Mouse (Mus musculus): ENCODE measurements around the gene Snapc1. TPM values are rescaled to one million over a fixed set of nuclear protein-coding genes. Genes with fewer than 3 reads are reported as not detected.
A peak's percentile ranks its signal among the peaks of the same experiment; 100 is the strongest.

Snapc1 gene
- total and polyA plus RNA-seq, 3 experiments, result 12.5 to 18.2 (median 16.9) TPM

DNA sequence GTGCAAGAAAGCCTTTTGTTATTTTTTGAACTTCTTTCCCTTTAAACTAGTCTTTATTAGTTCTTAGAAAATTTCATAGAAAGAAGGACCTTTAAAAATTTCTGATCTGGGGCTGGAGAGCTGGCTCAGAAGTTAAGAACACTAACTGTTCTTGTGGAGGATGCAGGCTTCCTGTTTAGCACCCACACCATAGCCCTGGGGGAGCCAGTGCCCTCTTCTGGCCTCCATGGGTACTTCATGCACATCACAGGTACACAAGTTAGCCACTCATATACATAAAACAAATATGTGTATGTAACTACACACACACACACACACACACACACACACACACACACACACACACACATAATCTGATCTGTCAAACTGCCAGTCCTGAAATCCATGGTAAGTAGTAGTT is 25.3 kb downstream of the Snapc1 start:
- DNase-seq, result peak; percentile 30

DNA sequence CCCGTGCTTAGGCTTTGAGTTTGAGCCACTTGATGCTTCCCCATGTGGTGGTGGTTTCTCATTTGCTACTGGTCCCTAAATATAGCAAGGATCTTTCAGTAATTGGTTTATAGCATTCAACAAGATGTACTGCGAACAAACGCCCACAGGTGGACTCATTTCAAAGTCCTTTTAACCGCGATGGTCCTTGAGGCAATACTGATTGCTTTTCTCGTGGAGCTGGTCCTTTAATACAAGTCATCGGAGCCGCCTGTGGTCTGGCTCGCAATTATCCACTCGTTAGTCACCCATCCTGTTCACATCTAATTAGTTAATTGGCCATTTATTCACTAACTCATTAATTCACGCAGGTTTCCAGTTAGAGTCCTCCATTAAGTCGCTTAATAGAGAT is 32.6 kb downstream of the Snapc1 start:
- no peak for DNase-seq

DNA sequence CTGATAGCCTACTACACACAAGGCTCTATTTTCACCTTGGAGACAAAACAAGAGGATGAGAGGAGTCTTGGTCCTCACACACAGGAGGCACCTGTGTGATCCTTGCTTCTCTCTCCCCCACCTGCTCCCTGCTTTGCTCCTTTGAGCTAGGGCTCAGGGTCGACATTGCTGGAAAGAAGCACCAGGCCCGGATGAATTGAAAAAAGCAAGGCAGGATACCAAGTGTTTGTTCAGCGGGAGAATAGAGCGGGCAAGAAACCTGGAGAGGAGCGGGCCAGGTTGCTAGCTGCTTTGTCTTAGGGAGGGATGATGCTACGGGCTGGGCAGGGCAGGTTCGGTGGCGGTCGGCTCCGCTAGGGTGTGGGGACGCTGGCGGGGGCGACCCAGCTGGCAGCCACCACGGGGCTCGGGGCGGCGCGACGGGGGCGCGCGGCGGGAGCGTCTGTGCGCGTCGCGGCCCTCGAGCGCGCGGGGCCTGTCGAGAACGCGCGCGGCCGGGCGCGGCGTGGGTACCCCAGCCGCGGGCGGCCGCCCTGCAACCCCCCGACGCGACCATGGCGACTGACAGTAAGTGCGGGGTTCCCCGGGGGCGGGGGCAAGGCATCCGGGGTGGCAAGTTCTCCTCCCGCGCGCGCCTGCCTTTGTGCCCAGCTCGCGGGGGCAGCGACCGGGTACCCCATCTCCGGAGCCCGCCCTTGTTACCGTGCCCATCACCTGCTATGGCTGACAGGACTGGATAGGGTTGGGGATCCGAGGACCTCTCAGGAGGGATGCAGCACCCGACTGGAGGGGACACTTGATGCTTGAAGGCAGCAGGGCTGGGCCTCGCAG is 33.2 kb downstream of the Snapc1 start, which contains the start of gene Syt16:
Gene Syt16, plus strand, starts transcription at position 365 of the 831 bp plus-strand sequence.
- no peak for DNase-seq

DNA sequence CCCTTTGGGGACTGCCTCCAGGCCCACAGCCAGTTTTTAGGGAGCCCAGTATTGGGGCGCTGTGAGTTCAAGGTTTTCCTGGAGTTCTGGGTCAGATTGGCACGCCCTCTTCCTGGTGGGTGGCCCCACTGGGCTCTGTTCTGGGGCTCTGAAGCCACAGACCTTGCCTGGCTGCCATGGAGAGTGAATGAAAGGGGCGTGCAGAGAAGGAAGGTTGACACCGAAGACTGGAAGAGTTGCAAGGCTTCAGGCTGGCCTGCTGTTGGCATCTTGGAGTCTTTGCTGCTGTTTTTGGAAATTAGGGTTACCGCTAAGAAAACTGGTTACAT is 33.8 kb downstream of the Snapc1 start:
- DNase-seq, result no peak

DNA sequence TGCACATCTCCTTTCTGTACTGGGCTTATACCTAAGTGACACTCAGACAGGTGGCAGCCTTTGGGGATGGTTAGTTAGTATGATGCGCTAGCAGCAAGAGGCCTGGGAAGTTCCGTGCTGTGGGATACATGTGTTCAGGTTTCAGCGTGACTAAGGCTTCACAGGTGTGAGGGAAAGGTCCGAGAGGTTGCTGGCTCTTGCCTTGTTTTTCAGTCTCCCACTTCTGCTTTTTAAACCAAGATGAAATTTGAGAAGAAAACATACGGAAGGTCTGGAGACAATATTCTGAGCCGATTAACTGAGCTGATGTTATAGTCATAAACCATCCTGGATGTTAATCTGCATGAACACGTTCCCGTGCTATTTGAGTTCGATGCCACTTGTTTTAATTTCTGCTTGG is 38.2 kb downstream of the Snapc1 start:
- no peak for DNase-seq

DNA sequence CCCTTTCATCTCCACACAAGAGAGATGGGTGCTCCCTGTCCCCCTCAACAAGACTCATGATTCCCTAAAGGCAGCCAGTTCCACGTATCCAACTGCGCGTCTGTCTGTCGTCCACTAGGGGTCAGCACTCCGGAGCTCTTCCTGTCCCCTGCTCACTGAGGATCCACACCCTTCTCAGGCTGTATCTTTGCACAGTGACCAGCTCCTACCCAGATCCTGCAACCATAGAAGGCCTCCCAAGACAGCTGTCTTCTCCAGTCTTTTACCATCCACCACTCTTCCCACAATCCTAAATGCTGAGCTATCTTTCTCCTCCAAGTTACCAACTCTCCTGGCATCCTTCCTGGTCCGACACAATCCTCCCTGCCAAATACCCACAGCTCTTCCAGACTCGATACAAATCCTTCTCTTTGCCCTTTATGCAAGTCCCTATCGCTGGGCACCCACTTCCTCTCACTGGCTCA is 45.2 kb downstream of the Snapc1 start:
- peak; percentile 17 for DNase-seq

DNA sequence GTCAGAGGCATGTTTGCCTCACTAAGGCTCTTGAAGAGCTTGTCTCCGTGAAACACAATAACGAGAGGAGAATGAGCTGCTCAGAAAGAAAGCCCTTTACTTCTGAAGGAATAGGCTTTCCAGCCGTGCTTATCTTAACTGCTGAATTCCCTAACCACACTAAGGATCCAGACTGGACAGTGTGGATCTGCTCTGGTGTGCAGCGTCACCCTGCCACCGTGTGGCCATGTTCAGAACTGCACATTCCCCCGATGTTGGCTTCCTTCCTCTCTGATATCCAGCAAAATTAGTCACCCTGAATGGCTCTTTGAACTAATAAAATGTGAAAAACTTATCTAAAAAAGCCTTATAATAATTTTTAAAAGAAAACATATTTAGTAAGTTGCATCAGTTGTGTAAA is 49.5 kb downstream of the Snapc1 start:
- DNase-seq, result peak; percentile 87

DNA sequence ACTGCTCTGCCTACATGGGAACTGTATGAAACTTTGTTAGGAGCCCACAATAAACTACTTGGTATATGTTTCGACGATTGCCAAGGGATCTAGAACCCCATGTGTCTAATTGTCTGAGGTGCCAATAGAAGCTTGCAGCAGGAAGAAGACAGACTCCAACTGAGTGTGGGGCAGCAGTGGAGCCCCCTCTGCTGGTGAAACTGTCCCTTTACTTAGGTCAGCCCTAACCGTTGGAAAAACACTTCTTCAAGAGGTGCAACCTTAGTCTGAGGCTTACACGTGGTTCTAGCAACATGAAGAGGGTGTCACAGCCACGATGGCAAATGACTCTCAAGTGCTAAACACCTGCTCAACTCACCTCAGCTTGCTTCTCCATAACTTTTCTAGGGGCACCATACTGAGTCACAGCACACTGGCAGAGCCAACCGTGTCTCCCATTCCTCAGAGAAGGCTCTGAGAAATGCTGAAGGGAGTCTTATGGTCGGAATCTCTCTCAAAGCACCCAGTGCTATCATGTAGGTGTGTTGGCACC is 50.5 kb downstream of the Snapc1 start:
- peak; percentile 15 for DNase-seq

DNA sequence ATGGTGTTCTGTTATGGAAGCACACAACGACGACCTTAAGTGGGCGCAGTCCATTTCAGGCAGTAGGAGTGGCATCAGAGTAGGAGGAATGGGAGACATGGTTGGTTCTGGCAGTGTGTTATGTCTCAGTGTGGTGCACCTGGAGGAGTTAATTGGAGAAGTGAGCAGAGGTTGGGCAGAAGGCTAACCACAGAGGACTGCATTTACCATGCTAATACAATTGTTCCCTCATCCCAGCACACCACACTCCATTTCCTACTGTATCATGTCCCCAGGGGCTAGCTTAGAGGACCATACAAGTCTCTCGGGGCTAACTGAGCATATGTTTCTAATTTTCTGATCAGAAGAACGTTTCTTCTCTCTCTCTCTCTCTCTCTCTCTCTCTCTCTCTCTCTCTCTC is 51.2 kb downstream of the Snapc1 start:
- no peak for DNase-seq

DNA sequence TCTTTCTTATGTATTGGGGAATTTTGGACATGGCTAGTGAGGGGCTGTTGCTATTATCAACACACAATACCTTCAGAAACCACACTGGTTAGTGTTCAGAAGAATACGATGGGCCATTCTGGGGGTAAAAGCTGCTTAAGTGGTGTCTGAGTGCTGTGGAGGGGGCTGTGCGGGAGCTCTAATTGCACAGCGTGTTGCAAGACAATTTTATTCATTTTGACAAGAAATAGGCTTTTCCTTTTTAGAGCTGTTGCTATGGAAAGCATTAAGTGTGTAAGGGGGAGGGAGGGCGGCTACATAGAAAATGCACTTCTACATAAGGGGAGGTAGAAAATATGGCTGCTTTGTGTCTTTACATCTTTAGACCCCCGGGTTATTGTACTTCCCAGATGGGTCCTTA is 59.0 kb downstream of the Snapc1 start:
- DNase-seq, result no peak

DNA sequence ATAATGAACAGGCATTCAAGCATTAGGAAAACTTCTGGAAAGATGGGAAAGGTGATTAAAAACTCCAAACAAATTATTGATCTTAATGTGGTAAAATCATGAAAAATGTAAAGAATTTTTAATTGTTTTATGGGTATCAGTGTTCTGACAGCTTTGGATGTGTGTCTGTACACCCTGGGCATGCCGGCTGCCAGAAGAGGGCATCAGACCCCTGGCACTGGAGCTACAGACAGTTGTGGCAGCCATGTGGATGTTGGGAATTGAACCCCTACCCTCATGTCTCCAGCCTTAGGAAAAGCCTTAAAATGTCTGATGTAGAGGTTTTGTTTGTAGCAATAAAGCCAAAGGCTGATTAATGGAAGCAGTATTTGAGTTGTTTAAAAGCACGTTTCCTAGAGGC is 60.6 kb downstream of the Snapc1 start:
- no peak for DNase-seq

Other genes with a start within 250 kb of the Snapc1 start
- gene Hif1a, start 63.1 kb upstream of the Snapc1 start, total RNA-seq (2021), result 10 to 100 TPM; 58.1 to 58.5 TPM
- 31.6 and 42.5 TPM in 2 replicates for gene Hif1a, start 63.1 kb upstream of the Snapc1 start, polyA plus RNA-seq (2012; rRNA removed)
- 1 to 10 TPM; 5.6 to 7.4 TPM for gene Gm49321, start 26.8 kb upstream of the Snapc1 start, total RNA-seq (2021)
- gene Gm49321, start 26.8 kb upstream of the Snapc1 start, polyA plus RNA-seq (2012; rRNA removed), result not detected in 2 replicates
- under 1 TPM; 0.52 to 0.66 TPM for gene Syt16, start 33.2 kb downstream of the Snapc1 start, total RNA-seq (2021)
- gene Syt16, start 33.2 kb downstream of the Snapc1 start, polyA plus RNA-seq (2012; rRNA removed), result 0.13 and 0.67 TPM in 2 replicates

All from adrenal gland, adult 2 months (tissue).